8 mouse cellular contexts compared by ENCODE assay signal in the genomic region with DNA sequence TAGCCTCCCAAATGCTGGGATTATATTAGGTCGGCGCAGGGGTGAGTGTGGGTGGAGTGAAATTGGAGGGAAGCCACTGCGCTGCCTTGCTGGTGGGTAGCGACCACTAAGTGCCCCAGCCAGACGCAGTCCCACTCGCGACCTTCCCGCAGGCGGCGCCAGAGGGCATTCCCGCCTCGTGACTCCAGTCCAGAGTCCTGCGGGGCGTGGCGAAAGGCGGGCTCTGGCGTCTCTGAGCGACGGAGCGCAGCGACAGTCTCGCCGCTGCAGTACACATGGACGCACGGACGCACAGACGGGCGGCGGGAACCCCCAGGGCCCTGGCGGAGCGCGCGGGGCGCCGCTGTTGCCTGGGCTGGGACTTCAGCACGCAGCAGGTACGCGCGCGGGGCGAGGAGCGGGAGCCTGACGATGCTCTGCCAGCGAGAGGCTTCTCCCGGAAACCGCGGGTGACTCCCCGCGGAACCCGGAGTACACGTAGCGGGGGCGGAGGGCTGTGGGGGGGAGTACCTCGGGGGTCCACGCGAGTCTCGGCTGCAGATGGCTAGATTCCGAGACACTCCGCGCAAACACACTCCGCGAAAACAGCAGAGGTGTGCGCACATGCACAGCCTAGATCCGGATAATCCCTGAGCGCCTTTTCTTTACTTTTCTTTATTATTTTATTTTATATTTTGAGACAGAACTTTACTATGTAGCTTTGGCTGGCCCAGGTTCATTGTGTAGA. TPM values are rescaled to one million over a fixed set of nuclear protein-coding genes. Genes with fewer than 3 reads are reported as not detected.
A peak's percentile ranks its signal among the peaks of the same experiment; 100 is the strongest.
DNase-seq lines count a peak whose midpoint lies in the region; ATAC-seq lines count a peak whose summit lies in the region.

Gene Xylb, plus strand, starts transcription at position 51 of the 727 bp plus-strand sequence.

- no peaks in the 10 kb centered on the region for H3K27me3 ChIP-seq in heart, embryonic 14.5 days (ENCODE audit: control insufficient read depth, insufficient read depth, low read length)
- H3K27me3 ChIP-seq in liver, embryonic 13.5 days, result no peaks in the 10 kb centered on the region
- H3K27me3 ChIP-seq in stomach, embryonic 16.5 days (ENCODE audit: control insufficient read depth, insufficient read depth, low read length), result no peaks in the 10 kb centered on the region

- H3K9ac ChIP-seq in heart, embryonic 14.5 days (ENCODE audit: low read length), result peak within 1 kb of the TSS; percentile 83
- peak within 1 kb of the TSS; percentile 84 for H3K9ac ChIP-seq in liver, embryonic 13.5 days
- peak within 1 kb of the TSS; percentile 81 for H3K9ac ChIP-seq in stomach, embryonic 16.5 days (ENCODE audit: low read length)

- H3K4me1 ChIP-seq in brown adipose tissue, adult 24 weeks (ENCODE audit: control insufficient read depth, insufficient read depth, insufficient read length, low read length), result no peaks in the 10 kb centered on the region
- H3K4me1 ChIP-seq in heart, embryonic 14.5 days (ENCODE audit: control insufficient read depth in 2 of 2, insufficient read depth in 2 of 2, low read length in 2 of 2), result peaks cover 2 to 5% of the 10 kb centered on the region in 2 experiments; a peak in 2 of 4 replicates
- peaks cover 14% of the 10 kb centered on the region for H3K4me1 ChIP-seq in liver, embryonic 13.5 days (replicated peaks)
- peaks cover 8% of the 10 kb centered on the region; the same call in 1 of the 2 replicates for H3K4me1 ChIP-seq in stomach, embryonic 16.5 days (ENCODE audit: control insufficient read depth, insufficient read depth, low read length)

- H3K9me3 ChIP-seq in heart, embryonic 14.5 days (ENCODE audit: control insufficient read depth, low read length), result no peaks in the 10 kb centered on the region
- H3K9me3 ChIP-seq in liver, embryonic 13.5 days (replicated peaks), result no peaks in the 10 kb centered on the region
- no peaks in the 10 kb centered on the region for H3K9me3 ChIP-seq in stomach, embryonic 16.5 days (replicated peaks; ENCODE audit: control insufficient read depth, low read length)

- peak within 1 kb of the TSS; percentile 99 for H3K4me2 ChIP-seq in heart, embryonic 14.5 days (ENCODE audit: low read length)
- peak within 1 kb of the TSS; percentile 95 for H3K4me2 ChIP-seq in liver, embryonic 13.5 days
- peak within 1 kb of the TSS; percentile 95 for H3K4me2 ChIP-seq in stomach, embryonic 16.5 days (ENCODE audit: low read depth, low read length)

- peak within 1 kb of the TSS; percentile 76 for H3K4me3 ChIP-seq in brown adipose tissue, adult 24 weeks (ENCODE audit: insufficient read depth, low read depth, low read length)
- peak within 1 kb of the TSS; percentile 75 to 94 for H3K4me3 ChIP-seq in heart, embryonic 14.5 days (ENCODE audit: control insufficient read depth in 1 of 2, insufficient read depth in 1 of 2, low read depth in 1 of 2, low read length in 2 of 2)
- peak within 1 kb of the TSS; percentile 72 for H3K4me3 ChIP-seq in liver, embryonic 13.5 days (replicated peaks)
- peak within 1 kb of the TSS; percentile 77 for H3K4me3 ChIP-seq in stomach, embryonic 16.5 days (replicated peaks; ENCODE audit: low read length)

- ATAC-seq in heart, embryonic 14.5 days (ENCODE audit: insufficient number of reproducible peaks, insufficient read depth, low FRiP score, low read depth), result peak; percentile 85
- peak; percentile 91 for ATAC-seq in liver, embryonic 13.5 days (ENCODE audit: low read depth)
- ATAC-seq in stomach, embryonic 16.5 days (ENCODE audit: insufficient read depth, low FRiP score), result peak; percentile 92

- no peak within 1 kb of the TSS for H3K27ac ChIP-seq in brown adipose tissue, adult 24 weeks (replicated peaks; ENCODE audit: low read depth, low read length)
- no peak within 1 kb of the TSS for H3K27ac ChIP-seq in heart, embryonic 14.5 days (replicated peaks in 1 of 2; ENCODE audit: control insufficient read depth in 1 of 2, insufficient read depth in 1 of 2, low read depth in 2 of 2, low read length in 2 of 2)
- H3K27ac ChIP-seq in liver, embryonic 13.5 days, result no peak within 1 kb of the TSS
- no peak within 1 kb of the TSS for H3K27ac ChIP-seq in stomach, embryonic 16.5 days (ENCODE audit: low read length)

- H3K36me3 ChIP-seq in heart, embryonic 14.5 days (ENCODE audit: control insufficient read depth, insufficient read depth, low read length), result no peaks in the 10 kb centered on the region
- H3K36me3 ChIP-seq in liver, embryonic 13.5 days, result peaks cover 3% of the 10 kb centered on the region; the same call in 1 of the 2 replicates
- no peaks in the 10 kb centered on the region for H3K36me3 ChIP-seq in stomach, embryonic 16.5 days (ENCODE audit: control insufficient read depth, insufficient read depth, low read length)

- peak; percentile 82 for DNase-seq in CD4-positive, CD25-positive, alpha-beta regulatory T cell, adult 2 months (ENCODE audit: low read depth, low spot score)
- peak; percentile 57 for DNase-seq in fibroblast of lung, adult 2 months (ENCODE audit: low read depth)
- DNase-seq in kidney, postnatal 14 days, result peak; percentile 96
- peak; percentile 83 for DNase-seq in liver, embryonic 13.5 days
- DNase-seq in neural tube, embryonic 10.5 days (ENCODE audit: extremely low spot score, low spot score), result peak; percentile 91

- WGBS in heart, embryonic 14.5 days, result 2% methylated on average over 64 of the region's 65 CpGs
- 2% methylated on average over 65 of the region's 65 CpGs for WGBS in liver, embryonic 13.5 days (ENCODE audit: insufficient replicate concordance)
- WGBS in stomach, embryonic 16.5 days, result 2% methylated on average over 65 of the region's 65 CpGs

RNA-seq across cellular contexts. Expression of gene Xylb, which starts in this region (rescaled TPM):
- 1.2 and 1.7 TPM in 2 replicates for polyA plus RNA-seq in brown adipose tissue, adult 24 weeks (2012; ENCODE audit: insufficient read depth, insufficient read length, missing spikeins)
- polyA plus RNA-seq in heart, embryonic 14.5 days (2014; fragmentation: Nextera tagmentation; extraction: Ambion mirVana), result 1.2 and 2.0 TPM in 2 replicates
- polyA plus RNA-seq in liver, embryonic 13.5 days (2015; fragmentation: Nextera tagmentation; extraction: Ambion mirVana), result 3.6 and 4.7 TPM in 2 replicates
- polyA plus RNA-seq in stomach, embryonic 16.5 days (2015; fragmentation: Nextera tagmentation; extraction: Ambion mirVana), result 7.0 and 8.5 TPM in 2 replicates
